Mouse (Mus musculus) heart, adult 2 months (tissue): ENCODE data around the gene Pitpnb.

Source experiments
- CTCF ChIP-seq: fragments of 200-600 bp; IDR thresholded peaks from 2 replicates; pipeline ENCODE4 v1.8.1; 2022; ENCODE audit warnings: antibody characterized with exemption, mild to moderate bottlenecking, moderate library complexity
- EP300 ChIP-seq: fragments of 200-500 bp; IDR thresholded peaks from 2 replicates; pipeline ENCODE4 v1.6.1; 2011; ENCODE audit warnings: low read depth, low read length, control low read depth; ENCODE audit not compliant: insufficient read depth
- POLR2A ChIP-seq: fragments of 200-500 bp; IDR thresholded peaks from 2 replicates; pipeline ENCODE4 v1.6.1; 2011; ENCODE audit warnings: mild to moderate bottlenecking, low read depth, low read length, control low read depth; ENCODE audit not compliant: insufficient read depth

- TF ChIP-seq CTCF (no peak), EP300 (no peak), POLR2A (no peak)
Observed at GRCm38 (mm10) chr5:111375616-111376015, 45.1 kb downstream of the Pitpnb start.
